Mouse (Mus musculus) midbrain, postnatal 0 days (tissue): ENCODE measurements at regions not wholly inside any gene's neighbourhood (a gene's known extent, or its start where the extent isn't known, plus 50 kb on each side); places are given as distances from the start of the nearest gene placed in this dataset.

Experiments
- ATAC-seq: fragments of 200-750 bp; cut with Nextera tagmentation; 2 replicates; pipeline ENCODE4 v1.8.0; 2017; ENCODE audit warnings: moderate number of reproducible peaks, mild to moderate bottlenecking, moderate TSS enrichment, moderate library complexity; ENCODE audit not compliant: low FRiP score
- DNase-seq: peaks from one replicate; pipeline ENCODE4 v3.0.0-alpha.2; 2015; ENCODE audit warnings: low spot score
- H3K27ac ChIP-seq: fragments of 300-500 bp; sonication (generic); 2 replicates; pipeline ENCODE4 v1.5.1; 2014; ENCODE audit warnings: low read depth, mild to moderate bottlenecking, low read length, mixed read lengths
- H3K27me3 ChIP-seq: fragments of 300-500 bp; sonication (generic); 2 replicates; pipeline ENCODE4 v1.6.1; 2014; ENCODE audit warnings: low read length, control low read depth, mixed read lengths; ENCODE audit not compliant: insufficient read depth
- H3K36me3 ChIP-seq: fragments of 300-500 bp; sonication (generic); 2 replicates; pipeline ENCODE4 v1.6.1; 2014; ENCODE audit warnings: low read length, control low read depth, mixed read lengths; ENCODE audit not compliant: insufficient read depth
- H3K4me1 ChIP-seq: fragments of 300-500 bp; sonication (generic); 2 replicates; pipeline ENCODE4 v1.6.1; 2014; ENCODE audit warnings: mild to moderate bottlenecking, control low read depth, antibody characterized with exemption, low read length, mixed read lengths; ENCODE audit not compliant: insufficient read depth
- H3K4me2 ChIP-seq: fragments of 300-500 bp; sonication (generic); 2 replicates; pipeline ENCODE4 v1.6.1; 2014; ENCODE audit warnings: low read depth, mild to moderate bottlenecking, low read length, mixed read lengths; ENCODE audit not compliant: poor library complexity, severe bottlenecking
- H3K4me3 ChIP-seq: fragments of 300-500 bp; sonication (generic); 2 replicates; pipeline ENCODE4 v1.5.1; 2014; ENCODE audit warnings: low read depth, mild to moderate bottlenecking, low read length, moderate library complexity
- H3K9ac ChIP-seq: fragments of 300-500 bp; sonication (generic); replicated peaks from 2 replicates; pipeline ENCODE4 v1.6.1; 2014; ENCODE audit warnings: mild to moderate bottlenecking, low read length, moderate library complexity, mixed read lengths; ENCODE audit not compliant: poor library complexity, severe bottlenecking
- H3K9me3 ChIP-seq: fragments of 300-500 bp; sonication (generic); 2 replicates; pipeline ENCODE4 v1.6.1; 2016; ENCODE audit warnings: low read length, control low read depth
- CTCF ChIP-seq: IDR thresholded peaks from 2 replicates; pipeline ENCODE4 v1.5.1; 2016; ENCODE audit warnings: antibody characterized with exemption, mild to moderate bottlenecking
- WGBS: fragments of 180-500 bp; shearing (Covaris S2); extraction: QIAGEN DNeasy Blood & Tissue Kit; methylation state at CpG from one replicate; pipeline ENCODE4 v1.1.7; 2014; 5-methylcytosine and 5-hydroxymethylcytosine counted together

- no peak for TF ChIP-seq CTCF
- ATAC-seq (no peak), DNase-seq (no peak)
- no peak overlapping the region for H3K4me2 ChIP-seq
- H3K36me3 ChIP-seq = no peaks in the 10 kb centered on the region
- no peaks in the 10 kb centered on the region for H3K4me1 ChIP-seq
- no peaks in the 10 kb centered on the region for H3K9me3 ChIP-seq
- H3K27me3 ChIP-seq = no peaks in the 10 kb centered on the region
- no peak overlapping the region for H3K27ac ChIP-seq
- H3K9ac ChIP-seq = no peak overlapping the region
- WGBS = 86% methylated on average over 10 of the region's 10 CpGs
- H3K4me3 ChIP-seq = no peak overlapping the region
These were observed 324.7 kb downstream of the 1700129C05Rik start for GRCm38 (mm10) chr14:58817961-58818504.

GRCm38 (mm10) chr14:58816540-58816876 is 326.2 kb downstream of the 1700129C05Rik start:
- no peaks in the 10 kb centered on the region for H3K4me1 ChIP-seq
- H3K9ac ChIP-seq = no peak overlapping the region
- ATAC-seq (no peak), DNase-seq (no peak)
- no peak for TF ChIP-seq CTCF
- H3K27ac ChIP-seq = no peak overlapping the region
- no peaks in the 10 kb centered on the region for H3K36me3 ChIP-seq
- WGBS = 73% methylated on average over 1 of the region's 1 CpGs
- H3K4me3 ChIP-seq = no peak overlapping the region
- H3K9me3 ChIP-seq = no peaks in the 10 kb centered on the region
- H3K27me3 ChIP-seq = no peaks in the 10 kb centered on the region
- no peak overlapping the region for H3K4me2 ChIP-seq

- H3K27me3 ChIP-seq = no peaks in the 10 kb centered on the region
- DNase-seq = peak; percentile 28
These were observed 326.8 kb downstream of the 1700129C05Rik start for GRCm38 (mm10) chr14:58815616-58816539.

GRCm38 (mm10) chr14:58812585-58812984 is 330.1 kb downstream of the 1700129C05Rik start:
- no peak for TF ChIP-seq CTCF
- Histone ChIP-seq H3K4me1 (no peaks in the 10 kb centered on the region), H3K27me3 (no peaks in the 10 kb centered on the region), H3K36me3 (no peaks in the 10 kb centered on the region), H3K27ac (no peak overlapping the region), H3K4me3 (no peak overlapping the region), H3K9me3 (no peaks in the 10 kb centered on the region), H3K4me2 (no peak overlapping the region), H3K9ac (no peak overlapping the region)
- no peak for DNase-seq
- ATAC-seq = no peak
- 77% methylated on average over 5 of the region's 5 CpGs for WGBS

More at GRCm38 (mm10) chr14:58815616-58816539, 326.8 kb downstream of the 1700129C05Rik start:
- Histone ChIP-seq H3K4me1 (no peaks in the 10 kb centered on the region), H3K36me3 (no peaks in the 10 kb centered on the region), H3K27ac (no peak overlapping the region), H3K4me2 (no peak overlapping the region), H3K4me3 (no peak overlapping the region), H3K9ac (no peak overlapping the region), H3K9me3 (no peaks in the 10 kb centered on the region)
- TF ChIP-seq CTCF = peak; percentile 17; the same call in 1 of the 2 replicates
- ATAC-seq = no peak
- WGBS = 57% methylated on average over 11 of the region's 11 CpGs

GRCm38 (mm10) chr14:58801402-58801861 is 341.3 kb downstream of the 1700129C05Rik start:
- H3K9me3 ChIP-seq = no peaks in the 10 kb centered on the region
- no peak for ATAC-seq

More at GRCm38 (mm10) chr14:58801402-58801861, 341.3 kb downstream of the 1700129C05Rik start:
- Histone ChIP-seq H3K4me3 (no peak overlapping the region), H3K4me2 (no peak overlapping the region), H3K9ac (no peak overlapping the region), H3K27me3 (no peaks in the 10 kb centered on the region), H3K27ac (no peak overlapping the region), H3K4me1 (no peaks in the 10 kb centered on the region), H3K36me3 (no peaks in the 10 kb centered on the region)
- no peak for TF ChIP-seq CTCF
- no peak for DNase-seq
